Mouse (Mus musculus) midbrain, postnatal 0 days (tissue): ENCODE measurements around the gene Gpr37l1. TPM values are rescaled to one million over a fixed set of nuclear protein-coding genes. Genes with fewer than 3 reads are reported as not detected.

Experiments
- ATAC-seq: fragments of 200-750 bp; cut with Nextera tagmentation; 2 replicates; pipeline ENCODE4 v1.8.0; 2017; ENCODE audit warnings: moderate number of reproducible peaks, mild to moderate bottlenecking, moderate TSS enrichment, moderate library complexity; ENCODE audit not compliant: low FRiP score
- DNase-seq: peaks from one replicate; pipeline ENCODE4 v3.0.0-alpha.2; 2015; ENCODE audit warnings: low spot score
- H3K27ac ChIP-seq: fragments of 300-500 bp; sonication (generic); 2 replicates; pipeline ENCODE4 v1.5.1; 2014; ENCODE audit warnings: low read depth, mild to moderate bottlenecking, low read length, mixed read lengths
- H3K27me3 ChIP-seq: fragments of 300-500 bp; sonication (generic); 2 replicates; pipeline ENCODE4 v1.6.1; 2014; ENCODE audit warnings: low read length, control low read depth, mixed read lengths; ENCODE audit not compliant: insufficient read depth
- H3K36me3 ChIP-seq: fragments of 300-500 bp; sonication (generic); 2 replicates; pipeline ENCODE4 v1.6.1; 2014; ENCODE audit warnings: low read length, control low read depth, mixed read lengths; ENCODE audit not compliant: insufficient read depth
- H3K4me1 ChIP-seq: fragments of 300-500 bp; sonication (generic); 2 replicates; pipeline ENCODE4 v1.6.1; 2014; ENCODE audit warnings: mild to moderate bottlenecking, control low read depth, antibody characterized with exemption, low read length, mixed read lengths; ENCODE audit not compliant: insufficient read depth
- H3K4me2 ChIP-seq: fragments of 300-500 bp; sonication (generic); 2 replicates; pipeline ENCODE4 v1.6.1; 2014; ENCODE audit warnings: low read depth, mild to moderate bottlenecking, low read length, mixed read lengths; ENCODE audit not compliant: poor library complexity, severe bottlenecking
- H3K4me3 ChIP-seq: fragments of 300-500 bp; sonication (generic); 2 replicates; pipeline ENCODE4 v1.5.1; 2014; ENCODE audit warnings: low read depth, mild to moderate bottlenecking, low read length, moderate library complexity
- H3K9ac ChIP-seq: fragments of 300-500 bp; sonication (generic); replicated peaks from 2 replicates; pipeline ENCODE4 v1.6.1; 2014; ENCODE audit warnings: mild to moderate bottlenecking, low read length, moderate library complexity, mixed read lengths; ENCODE audit not compliant: poor library complexity, severe bottlenecking
- H3K9me3 ChIP-seq: fragments of 300-500 bp; sonication (generic); 2 replicates; pipeline ENCODE4 v1.6.1; 2016; ENCODE audit warnings: low read length, control low read depth
- CTCF ChIP-seq: IDR thresholded peaks from 2 replicates; pipeline ENCODE4 v1.5.1; 2016; ENCODE audit warnings: antibody characterized with exemption, mild to moderate bottlenecking
- WGBS: fragments of 180-500 bp; shearing (Covaris S2); extraction: QIAGEN DNeasy Blood & Tissue Kit; methylation state at CpG from one replicate; pipeline ENCODE4 v1.1.7; 2014; 5-methylcytosine and 5-hydroxymethylcytosine counted together
- polyA plus RNA-seq: library from polyadenylated mRNA; unstranded; fragments of >200 nt; fragmentation: Nextera tagmentation; extraction: Ambion mirVana; gene quantifications from 2 replicates; pipeline ENCODE4 v1.2.1, GENCODE M21; 2015
- total RNA-seq: library from RNA; depleted of rRNA; stranded (reverse); fragments of >200 nt; gene quantifications from 2 replicates; pipeline ENCODE4 v1.2.3, GENCODE M21; 2014; rRNA removed

Gene Gpr37l1
- total RNA-seq, result 14.1 and 25.7 TPM in 2 replicates
- 8.8 and 12.8 TPM in 2 replicates for polyA plus RNA-seq

- Histone ChIP-seq H3K27me3 (no peaks in the 10 kb centered on the region), H3K27ac (no peak within 1 kb of the TSS), H3K9me3 (no peaks in the 10 kb centered on the region), H3K36me3 (no peaks in the 10 kb centered on the region), H3K4me3 (no peak within 1 kb of the TSS), H3K9ac (no peak within 1 kb of the TSS), H3K4me1 (no peaks in the 10 kb centered on the region), H3K4me2 (no peak within 1 kb of the TSS)
- ATAC-seq (peak; percentile 35; the same call in 1 of the 2 replicates), DNase-seq (peak; percentile 61)
- 70% methylated on average over 11 of the region's 11 CpGs for WGBS
- peak; percentile 50 for TF ChIP-seq CTCF
These were observed at the start of gene Gpr37l1 for GRCm38 (mm10) chr1:135167435-135167834. Gene Gpr37l1, minus strand, starts transcription at chr1:135167681.

DNA sequence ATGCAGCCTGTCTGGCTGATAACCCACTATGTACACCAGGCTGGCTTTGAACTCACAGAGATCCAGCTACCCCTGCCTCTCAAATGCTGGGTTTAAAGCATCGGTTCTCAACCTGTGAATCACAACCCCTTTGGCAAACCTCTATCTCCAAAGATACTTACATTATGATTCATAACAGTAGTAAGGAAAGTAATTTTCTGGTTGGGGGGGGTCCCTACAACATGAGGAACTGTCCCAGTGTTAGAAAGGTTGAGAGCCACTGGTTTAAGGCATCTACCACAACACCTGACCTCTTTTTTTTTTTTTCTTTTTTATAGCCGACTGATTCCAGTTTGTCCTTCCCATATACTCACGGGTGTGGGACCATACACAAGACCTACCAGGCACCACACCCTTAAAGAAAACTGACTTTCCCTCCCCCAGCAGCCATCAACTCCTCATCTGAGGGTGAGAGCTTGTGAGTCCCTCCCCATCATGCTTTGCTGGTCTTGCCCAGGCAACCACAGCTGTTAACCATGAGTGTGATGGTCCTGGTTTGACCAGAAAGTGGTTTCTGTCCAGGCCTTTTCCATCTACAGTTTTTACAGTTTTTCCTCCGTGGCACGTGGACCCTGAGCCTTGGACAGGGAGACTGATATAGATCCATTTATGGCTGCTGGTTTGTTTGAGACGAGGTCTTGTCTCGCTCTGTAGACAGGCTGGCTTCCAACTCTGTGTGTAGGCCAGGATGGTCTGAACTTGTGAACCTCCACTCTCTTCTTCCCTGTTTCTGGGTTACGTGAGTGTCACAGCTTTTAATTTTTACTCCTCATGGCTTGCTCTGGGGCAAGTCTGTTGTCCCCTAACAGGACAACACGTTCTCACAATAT, 46.5 kb upstream of the Gpr37l1 start:
- DNase-seq, result no peak
- Histone ChIP-seq H3K4me2 (no peak overlapping the region), H3K27ac (no peak overlapping the region), H3K9ac (no peak overlapping the region), H3K27me3 (no peaks in the 10 kb centered on the region), H3K4me3 (no peak overlapping the region), H3K4me1 (no peaks in the 10 kb centered on the region), H3K9me3 (no peaks in the 10 kb centered on the region), H3K36me3 (no peaks in the 10 kb centered on the region)
- 90% methylated on average over 9 of the region's 9 CpGs for WGBS
- ATAC-seq, result no peak
- TF ChIP-seq CTCF, result no peak

DNA sequence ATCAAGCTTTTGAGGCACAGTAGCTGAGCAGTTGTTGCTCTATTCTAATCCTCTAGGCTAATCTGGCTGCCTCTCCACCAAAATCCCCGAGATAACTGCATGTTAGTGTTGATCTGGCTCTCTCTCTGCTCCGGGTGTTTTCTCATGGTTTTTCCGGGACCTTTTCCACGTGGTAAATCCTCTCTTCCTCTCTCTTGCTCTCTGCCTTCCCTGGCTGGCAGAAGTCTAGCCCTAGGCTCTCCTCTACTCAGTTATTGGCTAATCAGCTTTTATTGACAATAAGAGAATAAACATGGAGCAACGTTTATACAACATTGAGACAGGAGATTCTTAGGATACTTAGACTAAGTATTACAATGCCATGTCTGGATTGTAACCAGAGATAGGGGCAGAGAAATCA, 42.9 kb upstream of the Gpr37l1 start:
- DNase-seq (no peak), ATAC-seq (no peak)
- no peak for TF ChIP-seq CTCF
- Histone ChIP-seq H3K4me2 (no peak overlapping the region), H3K4me1 (no peaks in the 10 kb centered on the region), H3K9me3 (no peaks in the 10 kb centered on the region), H3K4me3 (no peak overlapping the region), H3K9ac (no peak overlapping the region), H3K27me3 (no peaks in the 10 kb centered on the region), H3K36me3 (no peaks in the 10 kb centered on the region), H3K27ac (no peak overlapping the region)
- WGBS, result 37% methylated on average over 5 of the region's 5 CpGs

DNA sequence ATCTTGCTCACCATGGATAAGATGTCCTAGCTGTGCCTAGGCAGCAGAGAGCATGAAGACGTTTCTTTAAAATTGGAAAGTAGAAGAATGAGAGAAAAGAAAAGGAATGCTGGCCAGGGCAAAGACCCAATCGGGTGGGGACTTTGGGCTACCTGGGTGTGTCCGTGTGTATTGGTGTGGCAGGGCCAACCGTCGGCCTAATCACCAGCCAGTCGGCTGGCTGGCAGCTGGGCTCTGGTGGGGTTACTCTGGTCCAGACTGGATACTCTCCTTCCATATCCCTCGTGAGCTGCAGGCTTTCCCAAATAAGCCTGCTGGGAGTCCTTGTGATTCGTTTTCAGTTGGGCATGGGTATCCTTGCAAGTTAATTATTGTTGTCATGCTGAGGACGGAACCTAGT, 41.2 kb upstream of the Gpr37l1 start:
- ATAC-seq (no peak), DNase-seq (no peak)
- Histone ChIP-seq H3K36me3 (no peaks in the 10 kb centered on the region), H3K9ac (no peak overlapping the region), H3K27ac (no peak overlapping the region), H3K27me3 (no peaks in the 10 kb centered on the region), H3K4me3 (no peak overlapping the region), H3K4me1 (no peaks in the 10 kb centered on the region), H3K4me2 (no peak overlapping the region), H3K9me3 (no peaks in the 10 kb centered on the region)
- 72% methylated on average over 9 of the region's 9 CpGs for WGBS
- TF ChIP-seq CTCF, result no peak

- no peak for TF ChIP-seq CTCF
- H3K4me2 ChIP-seq, result no peak overlapping the region
- no peaks in the 10 kb centered on the region for H3K27me3 ChIP-seq
- no peak overlapping the region for H3K4me3 ChIP-seq
- no peaks in the 10 kb centered on the region for H3K36me3 ChIP-seq
- WGBS, result 95% methylated on average over 14 of the region's 14 CpGs
- no peaks in the 10 kb centered on the region for H3K9me3 ChIP-seq
- no peak for DNase-seq
- no peak overlapping the region for H3K27ac ChIP-seq
- no peaks in the 10 kb centered on the region for H3K4me1 ChIP-seq
- no peak overlapping the region for H3K9ac ChIP-seq
- no peak for ATAC-seq
These were observed 39.3 kb upstream of the Gpr37l1 start for GRCm38 (mm10) chr1:135206586-135207339.

- Histone ChIP-seq H3K9me3 (no peaks in the 10 kb centered on the region), H3K4me1 (no peaks in the 10 kb centered on the region), H3K4me3 (no peak overlapping the region), H3K36me3 (no peaks in the 10 kb centered on the region), H3K4me2 (no peak overlapping the region), H3K9ac (no peak overlapping the region), H3K27me3 (no peaks in the 10 kb centered on the region), H3K27ac (no peak overlapping the region)
- ATAC-seq, result no peak
- TF ChIP-seq CTCF, result no peak
- WGBS, result 62% methylated on average over 4 of the region's 4 CpGs
- DNase-seq, result no peak
These were observed 37.8 kb upstream of the Gpr37l1 start for GRCm38 (mm10) chr1:135205257-135205656.
